Mouse (Mus musculus): Measurements from ENCODE around the gene Sorl1. TPM values are rescaled to one million over a fixed set of nuclear protein-coding genes. Genes with fewer than 3 reads are reported as not detected.
A peak's percentile ranks its signal among the peaks of the same experiment; 100 is the strongest.

Gene Sorl1
- polyA plus RNA-seq, 1 experiment = 25.1 TPM

DNA sequence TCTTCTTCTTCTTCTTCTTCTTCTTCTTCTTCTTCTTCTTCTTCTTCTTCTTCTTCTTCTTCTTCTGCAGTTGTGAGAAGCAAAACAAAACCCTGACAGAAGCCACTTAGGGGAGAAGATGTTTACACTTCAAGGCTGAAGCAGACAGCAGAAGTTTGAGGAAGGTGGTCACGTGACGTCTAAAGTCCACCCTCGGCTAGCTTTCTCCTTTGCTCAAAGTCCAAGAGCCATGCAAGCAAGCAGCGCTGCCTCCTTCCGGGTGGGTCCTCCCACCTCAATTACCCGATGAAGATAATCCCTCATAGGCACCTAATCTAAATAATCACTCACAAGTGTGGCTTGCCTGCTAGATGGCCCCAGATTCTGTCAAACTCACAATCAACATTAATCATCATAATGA lies 30.6 kb upstream of the Sorl1 start:
- TF ChIP-seq CTCF (IDR thresholded peaks at IDR 0.05; ENCODE audit: low read depth, low read length) (no peak), POLR2A (IDR thresholded peaks at IDR 0.05; ENCODE audit: borderline replicate concordance, low read depth, low read length) (no peak)
- peaks cover 19% of the 10 kb centered on the region for H3K4me1 ChIP-seq (ENCODE audit: control insufficient read depth, insufficient read depth, low read length)
- no peak overlapping the region for H3K27ac ChIP-seq (ENCODE audit: insufficient read depth, low read depth, low read length)

GRCm38 (mm10) chr9:42148816-42149215 lies 24.7 kb upstream of the Sorl1 start:
- peaks cover 21% of the 10 kb centered on the region for H3K4me1 ChIP-seq (ENCODE audit: control insufficient read depth, insufficient read depth, low read length)

More for the DNA sequence above, 30.6 kb upstream of the Sorl1 start:
- no peak overlapping the region for H3K4me3 ChIP-seq (ENCODE audit: insufficient read depth, low read length)

DNA sequence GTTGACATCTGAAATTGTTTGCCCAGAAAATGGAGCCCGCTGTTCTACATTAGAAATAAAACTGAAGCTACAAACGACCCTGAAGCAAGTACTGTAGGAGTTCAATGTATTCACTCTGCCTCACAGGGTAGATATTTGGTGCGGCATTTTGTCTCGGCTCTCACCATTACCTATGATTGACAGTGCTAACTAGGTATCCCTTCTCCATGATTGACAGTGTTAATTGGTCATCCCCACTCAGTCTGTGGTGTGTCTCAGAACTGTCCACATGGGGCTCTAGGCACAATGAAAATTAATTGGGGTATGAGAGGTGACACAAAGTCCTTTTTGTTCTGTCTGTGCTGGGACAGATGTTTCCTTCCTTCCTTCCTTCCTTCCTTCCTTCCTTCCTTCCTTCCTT lies 23.9 kb upstream of the Sorl1 start:
- TF ChIP-seq CTCF (IDR thresholded peaks at IDR 0.05; ENCODE audit: low read depth, low read length) (no peak), POLR2A (IDR thresholded peaks at IDR 0.05; ENCODE audit: borderline replicate concordance, low read depth, low read length) (no peak)
- Histone ChIP-seq H3K4me1 (ENCODE audit: control insufficient read depth, insufficient read depth, low read length) (peaks cover 21% of the 10 kb centered on the region), H3K4me3 (ENCODE audit: insufficient read depth, low read length) (no peak overlapping the region), H3K27ac (ENCODE audit: insufficient read depth, low read depth, low read length) (no peak overlapping the region)

More at GRCm38 (mm10) chr9:42148816-42149215, 24.7 kb upstream of the Sorl1 start:
- H3K4me3 ChIP-seq (ENCODE audit: insufficient read depth, low read length) = no peak overlapping the region
- TF ChIP-seq POLR2A (IDR thresholded peaks at IDR 0.05; ENCODE audit: borderline replicate concordance, low read depth, low read length) (no peak), CTCF (IDR thresholded peaks at IDR 0.05; ENCODE audit: low read depth, low read length) (no peak)
- H3K27ac ChIP-seq (ENCODE audit: insufficient read depth, low read depth, low read length) = no peak overlapping the region

- no peak overlapping the region for H3K4me3 ChIP-seq (ENCODE audit: insufficient read depth, low read length)
- no peak overlapping the region for H3K27ac ChIP-seq (ENCODE audit: insufficient read depth, low read depth, low read length)
- H3K4me1 ChIP-seq (ENCODE audit: control insufficient read depth, insufficient read depth, low read length) = peaks cover 31% of the 10 kb centered on the region
- TF ChIP-seq POLR2A (IDR thresholded peaks at IDR 0.05; ENCODE audit: borderline replicate concordance, low read depth, low read length) = no peak
Measured at GRCm38 (mm10) chr9:42146463-42146862, 22.4 kb upstream of the Sorl1 start.

GRCm38 (mm10) chr9:42141549-42142210 lies 17.6 kb upstream of the Sorl1 start:
- TF ChIP-seq POLR2A (IDR thresholded peaks at IDR 0.05; ENCODE audit: borderline replicate concordance, low read depth, low read length) = no peak
- no peak for TF ChIP-seq CTCF (IDR thresholded peaks at IDR 0.05; ENCODE audit: low read depth, low read length)
- Histone ChIP-seq H3K4me3 (ENCODE audit: insufficient read depth, low read length) (no peak overlapping the region), H3K27ac (ENCODE audit: insufficient read depth, low read depth, low read length) (peak overlapping the region; percentile 81), H3K4me1 (ENCODE audit: control insufficient read depth, insufficient read depth, low read length) (peaks cover 35% of the 10 kb centered on the region)

DNA sequence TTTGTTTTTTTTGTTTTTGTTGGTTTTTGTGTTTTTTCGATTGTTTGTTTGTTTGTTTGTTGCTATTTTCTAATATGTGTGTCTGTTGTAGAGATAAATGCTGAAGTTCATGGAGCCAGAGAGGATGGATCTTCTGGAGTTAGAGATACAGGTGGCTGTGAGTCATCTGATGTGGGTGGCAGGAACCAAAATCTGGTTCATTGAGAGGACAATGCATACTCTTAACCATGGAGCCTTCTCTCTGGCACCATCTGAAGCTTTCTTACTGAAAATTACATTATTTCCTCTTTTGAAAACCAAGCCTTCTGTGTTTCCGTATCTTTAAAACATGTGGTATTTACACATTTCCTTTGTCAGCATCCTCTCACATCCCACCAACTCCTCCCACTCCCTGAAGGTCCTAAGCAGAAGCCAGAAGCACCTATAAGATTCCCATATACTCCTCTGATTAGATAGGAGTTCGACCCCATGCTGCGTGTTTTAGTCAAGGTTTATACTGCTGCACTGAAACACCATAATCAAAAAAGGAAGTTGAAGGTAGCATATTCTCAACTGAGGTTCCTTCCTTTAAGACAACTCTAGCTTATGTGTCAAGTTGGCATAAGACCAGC lies 14.3 kb upstream of the Sorl1 start:
- TF ChIP-seq POLR2A (IDR thresholded peaks at IDR 0.05; ENCODE audit: borderline replicate concordance, low read depth, low read length) (no peak), CTCF (IDR thresholded peaks at IDR 0.05; ENCODE audit: low read depth, low read length) (no peak)
- peak overlapping the region; percentile 86 for H3K27ac ChIP-seq (ENCODE audit: insufficient read depth, low read depth, low read length)

GRCm38 (mm10) chr9:42137578-42137977 lies 13.5 kb upstream of the Sorl1 start:
- no peak for TF ChIP-seq CTCF (IDR thresholded peaks at IDR 0.05; ENCODE audit: low read depth, low read length)
- TF ChIP-seq POLR2A (IDR thresholded peaks at IDR 0.05; ENCODE audit: borderline replicate concordance, low read depth, low read length) = no peak
- peak overlapping the region; percentile 34; the same call in 1 of the 2 replicates for H3K27ac ChIP-seq (ENCODE audit: insufficient read depth, low read depth, low read length)

More for the DNA sequence above, 14.3 kb upstream of the Sorl1 start:
- Histone ChIP-seq H3K4me1 (ENCODE audit: control insufficient read depth, insufficient read depth, low read length) (peaks cover 32% of the 10 kb centered on the region), H3K4me3 (ENCODE audit: insufficient read depth, low read length) (no peak overlapping the region)

DNA sequence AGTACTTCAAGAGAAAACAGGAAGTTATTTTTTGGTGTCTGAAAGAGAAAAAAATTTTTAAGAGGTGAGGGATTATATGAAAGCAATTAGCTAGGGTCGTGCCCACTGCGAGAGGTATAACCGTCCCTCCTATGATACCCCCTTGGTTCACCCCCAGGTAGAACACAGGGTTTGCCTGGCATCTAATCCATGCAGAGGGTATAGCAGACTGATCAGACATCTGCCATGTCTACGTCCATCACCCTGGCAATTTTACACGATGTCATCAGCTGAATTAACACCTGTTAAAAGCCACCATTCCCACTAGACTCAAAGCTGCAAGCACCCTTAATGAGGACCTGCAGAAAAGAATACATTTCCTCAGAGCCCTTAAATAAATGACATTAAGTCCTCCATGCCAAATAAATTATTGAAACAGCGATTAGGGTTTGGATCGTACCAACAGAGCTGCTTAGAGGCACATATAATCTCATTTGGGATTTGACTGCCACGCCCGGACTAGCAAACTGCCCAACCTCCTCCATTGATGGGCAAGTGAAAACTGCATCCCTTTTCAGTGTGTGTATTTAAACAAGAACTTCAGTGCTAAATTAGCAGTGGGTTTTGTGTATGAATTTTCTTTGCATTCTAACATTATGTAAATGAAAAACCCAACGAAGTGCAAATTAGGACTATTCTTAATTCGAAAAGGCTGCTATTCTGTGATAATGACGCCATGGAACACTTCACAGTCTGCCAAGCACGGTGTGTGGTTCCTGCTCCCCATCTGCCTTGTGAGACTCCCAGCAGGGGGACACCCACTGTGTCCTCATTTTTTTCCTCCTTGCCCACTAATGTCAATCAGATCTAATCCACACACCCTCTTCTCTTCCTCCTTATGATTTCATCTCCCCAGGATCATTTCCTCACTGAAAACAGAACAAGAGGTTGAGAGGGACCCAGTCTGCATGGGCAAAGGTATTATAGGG lies 7.0 kb upstream of the Sorl1 start:
- Histone ChIP-seq H3K4me1 (ENCODE audit: control insufficient read depth, insufficient read depth, low read length) (peaks cover 33% of the 10 kb centered on the region), H3K27ac (ENCODE audit: insufficient read depth, low read depth, low read length) (no peak overlapping the region), H3K4me3 (ENCODE audit: insufficient read depth, low read length) (no peak overlapping the region)
- TF ChIP-seq POLR2A (IDR thresholded peaks at IDR 0.05; ENCODE audit: borderline replicate concordance, low read depth, low read length) (no peak), CTCF (IDR thresholded peaks at IDR 0.05; ENCODE audit: low read depth, low read length) (no peak)

More at GRCm38 (mm10) chr9:42137578-42137977, 13.5 kb upstream of the Sorl1 start:
- Histone ChIP-seq H3K4me3 (ENCODE audit: insufficient read depth, low read length) (no peak overlapping the region), H3K4me1 (ENCODE audit: control insufficient read depth, insufficient read depth, low read length) (peaks cover 29% of the 10 kb centered on the region)

DNA sequence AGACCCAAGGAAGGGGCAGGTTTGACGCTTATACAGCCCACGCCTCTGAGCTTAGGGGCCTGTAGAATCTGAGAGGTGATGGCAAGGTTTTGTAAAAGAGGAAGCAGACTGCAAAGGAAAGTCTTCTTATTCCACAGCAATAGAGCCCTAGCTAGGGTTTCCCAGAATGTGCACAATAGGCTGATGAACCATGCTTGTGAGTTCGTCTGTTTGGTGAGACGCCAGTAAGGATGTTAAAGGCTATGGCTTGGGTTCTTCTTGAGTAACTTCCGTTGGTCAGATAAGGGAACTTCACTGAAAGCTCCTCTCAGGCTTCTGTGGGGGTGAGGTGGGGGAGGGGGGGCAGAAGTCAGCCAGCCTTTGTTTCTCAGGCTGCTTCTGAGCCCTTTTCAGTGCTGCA lies 3.9 kb upstream of the Sorl1 start:
- no peak for TF ChIP-seq CTCF (IDR thresholded peaks at IDR 0.05; ENCODE audit: low read depth, low read length)
- no peak for TF ChIP-seq POLR2A (IDR thresholded peaks at IDR 0.05; ENCODE audit: borderline replicate concordance, low read depth, low read length)
- H3K27ac ChIP-seq (ENCODE audit: insufficient read depth, low read depth, low read length) = peak overlapping the region; percentile 80
- H3K4me3 ChIP-seq (ENCODE audit: insufficient read depth, low read length) = no peak overlapping the region

More for the DNA sequence above, 3.9 kb upstream of the Sorl1 start:
- peaks cover 45% of the 10 kb centered on the region for H3K4me1 ChIP-seq (ENCODE audit: control insufficient read depth, insufficient read depth, low read length)

All from bone marrow macrophage, adult 2 months (primary cell).